Mouse (Mus musculus): Measurements from ENCODE around the gene Fam186b.

Fam186b gene

DNA sequence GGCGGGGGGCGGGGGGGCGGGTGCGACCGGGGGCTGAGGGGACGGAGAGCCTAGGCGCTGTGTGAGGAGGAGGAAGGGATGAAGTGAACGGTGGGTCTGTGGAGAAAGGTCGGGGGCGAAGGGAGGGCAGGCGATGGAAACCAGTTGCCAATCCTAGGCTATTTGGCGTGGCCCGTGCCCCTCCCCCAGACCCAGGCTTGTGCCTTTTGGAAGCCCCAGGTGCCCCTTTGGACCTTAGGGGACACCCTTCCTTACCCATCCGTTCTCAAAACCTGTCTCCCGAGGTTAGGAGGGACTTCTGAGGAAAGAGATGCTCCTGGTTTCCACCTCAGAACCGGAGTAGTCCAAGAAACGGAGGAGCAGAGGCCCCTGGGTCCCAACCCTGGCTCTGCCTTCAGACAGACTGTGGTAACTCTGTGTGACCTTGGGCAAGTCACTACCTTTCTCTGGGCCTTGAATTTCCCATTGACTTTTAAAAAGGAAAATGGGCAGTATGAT is at the start of gene Fam186b:
Fam186b (minus strand) TSS at position 405 of the 498 bp plus-strand sequence.
- peak; percentile 55 for DNase-seq

- no peak for DNase-seq
These were observed 49.3 kb upstream of the Fam186b start for GRCm38 (mm10) chr15:99344961-99345360.

DNA sequence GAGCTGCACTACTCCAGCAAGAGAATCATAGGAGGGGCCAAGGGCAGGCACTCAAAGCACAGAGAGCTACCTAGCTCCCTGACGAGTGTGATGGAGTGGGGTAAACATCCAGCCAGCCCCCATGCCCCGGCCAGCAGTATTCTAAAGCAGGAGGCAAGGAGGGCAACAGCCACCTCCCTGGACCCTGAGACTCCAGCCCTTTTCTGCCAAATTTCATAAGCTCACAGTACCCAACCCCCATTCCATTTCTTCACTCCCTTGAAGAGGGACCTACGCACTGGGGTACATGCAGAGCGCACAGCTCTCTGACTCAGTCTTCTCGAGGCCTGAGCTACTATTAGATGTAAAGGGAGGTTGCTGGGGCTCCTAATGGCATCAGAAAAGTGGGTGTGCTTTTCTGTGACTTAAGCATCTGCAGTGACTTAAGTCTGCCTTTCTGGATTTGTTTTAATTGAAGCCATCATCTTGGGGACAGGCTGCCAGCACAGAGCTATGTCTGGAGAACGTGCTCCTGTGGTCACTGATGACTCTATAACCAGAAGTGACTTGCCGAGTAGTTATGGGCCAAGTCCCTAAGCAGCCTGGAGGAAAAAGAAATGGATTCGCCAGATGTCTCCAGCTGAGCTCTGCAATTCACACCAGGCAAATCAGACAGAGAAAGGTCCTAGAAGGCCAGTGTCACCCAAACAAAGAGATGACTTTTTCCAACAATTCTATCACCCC is 48.6 kb upstream of the Fam186b start:
- no peak for DNase-seq

DNA sequence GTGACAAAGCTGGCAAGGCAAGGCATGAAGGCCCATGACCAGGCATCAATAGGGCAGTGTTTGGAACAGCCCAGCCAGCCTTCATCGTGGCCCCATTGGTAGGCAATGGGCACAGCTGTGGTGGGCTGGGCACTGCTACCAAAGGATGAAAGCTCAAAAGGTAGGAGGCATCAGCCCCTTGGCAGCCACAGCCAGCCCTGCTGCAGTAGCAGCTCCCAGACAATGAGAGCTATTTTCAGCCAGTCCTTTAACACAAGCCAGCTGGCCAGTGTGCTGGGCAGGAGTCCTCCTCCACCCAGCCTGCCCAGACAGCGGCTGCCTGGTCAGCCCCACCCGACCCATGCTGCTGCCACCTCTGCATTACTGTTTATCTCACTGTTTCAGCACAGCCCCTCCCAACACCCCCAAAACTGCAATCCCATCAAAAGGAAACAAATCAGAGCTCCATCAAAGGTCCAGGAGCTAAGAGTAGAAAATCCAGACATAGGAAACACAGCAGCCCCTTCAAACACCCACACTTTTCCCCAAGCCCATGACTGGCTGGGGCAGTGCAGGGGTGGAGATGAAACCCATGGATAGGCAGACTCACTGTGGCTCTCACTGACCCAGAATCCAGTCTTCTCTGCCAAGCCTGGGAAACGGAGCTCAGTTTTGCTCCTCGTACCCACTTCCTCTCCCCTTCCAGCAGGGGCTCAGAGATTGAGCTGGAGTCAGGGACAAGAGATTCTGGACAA is 47.9 kb upstream of the Fam186b start:
- DNase-seq, result no peak

DNA sequence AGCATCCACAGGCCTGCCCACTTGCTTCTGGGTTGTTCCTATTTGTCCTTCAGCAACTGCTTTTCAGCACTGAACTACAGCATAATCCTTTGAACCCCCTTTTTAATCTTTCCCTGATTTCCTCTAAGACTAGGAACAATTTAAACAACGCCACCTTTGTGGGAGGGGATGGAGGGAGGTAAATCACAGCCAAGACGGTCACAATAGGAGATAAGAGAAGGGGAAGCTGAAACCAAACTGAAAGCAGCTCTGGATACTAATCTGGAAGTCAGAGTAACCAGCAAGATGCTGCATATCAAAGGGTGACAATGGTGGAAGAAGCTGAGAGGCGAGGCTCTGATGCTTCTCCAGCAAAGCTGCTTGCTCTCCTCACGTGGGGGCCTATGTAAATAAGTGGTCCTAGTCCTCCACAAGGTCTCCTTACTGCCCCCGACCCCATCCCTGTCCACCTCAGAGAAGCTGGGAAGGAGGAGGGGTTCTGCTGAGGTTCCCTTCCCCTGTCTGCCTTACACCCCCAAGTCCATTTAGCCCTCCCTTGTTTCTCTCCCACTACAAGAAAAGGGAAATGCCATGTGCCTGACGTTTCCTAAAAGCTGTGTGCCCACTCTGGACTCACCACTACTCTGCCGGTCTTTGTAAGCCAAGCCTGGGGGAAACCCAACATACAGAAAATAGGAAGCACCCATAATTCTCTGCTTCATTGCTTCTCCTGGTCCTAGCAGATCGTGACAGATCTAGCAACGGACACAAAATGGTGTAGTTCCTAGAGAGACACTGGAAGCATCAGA is 46.7 kb upstream of the Fam186b start:
- no peak for DNase-seq

- DNase-seq, result no peak
These were observed 45.4 kb upstream of the Fam186b start for GRCm38 (mm10) chr15:99341102-99341501.

DNA sequence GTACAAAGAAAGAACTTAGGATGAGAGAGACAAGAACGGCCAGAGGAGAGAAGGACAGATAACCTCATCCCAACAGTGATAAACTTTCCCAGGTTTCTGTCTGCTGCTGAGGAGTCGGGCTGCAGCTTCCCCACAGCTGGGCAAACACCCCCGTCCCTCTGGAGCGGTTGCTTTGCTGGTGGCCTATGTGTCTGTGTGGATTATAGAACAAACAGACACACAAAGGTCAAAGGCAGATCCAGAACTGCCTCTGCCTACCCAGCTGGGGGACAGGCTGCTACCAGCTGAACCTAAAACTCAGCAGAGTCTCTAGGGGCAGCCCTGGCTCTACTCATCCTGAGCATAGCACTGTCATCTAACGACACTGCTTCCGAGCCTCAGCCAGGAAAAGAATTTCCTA is 44.0 kb upstream of the Fam186b start:
- DNase-seq, result no peak

DNA sequence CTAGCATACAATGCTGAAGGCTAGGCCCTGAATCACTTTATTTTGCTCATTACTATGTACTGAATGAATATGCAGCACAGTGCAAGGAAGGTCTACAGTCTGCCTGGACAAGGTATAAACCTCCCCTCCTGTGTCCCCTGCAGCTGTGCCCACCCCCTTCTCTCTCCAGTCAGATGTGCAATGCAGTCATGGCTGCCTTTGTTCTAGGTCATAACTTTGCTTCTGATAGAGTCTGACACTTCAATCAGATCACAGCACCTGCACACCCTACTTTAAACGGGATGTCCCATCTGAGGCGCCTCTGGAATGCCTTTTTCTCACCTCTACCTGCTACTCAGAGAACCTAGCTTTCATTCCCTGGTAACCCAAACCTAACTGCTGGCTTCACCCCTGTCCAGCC is 43.2 kb upstream of the Fam186b start:
- DNase-seq, result no peak

DNA sequence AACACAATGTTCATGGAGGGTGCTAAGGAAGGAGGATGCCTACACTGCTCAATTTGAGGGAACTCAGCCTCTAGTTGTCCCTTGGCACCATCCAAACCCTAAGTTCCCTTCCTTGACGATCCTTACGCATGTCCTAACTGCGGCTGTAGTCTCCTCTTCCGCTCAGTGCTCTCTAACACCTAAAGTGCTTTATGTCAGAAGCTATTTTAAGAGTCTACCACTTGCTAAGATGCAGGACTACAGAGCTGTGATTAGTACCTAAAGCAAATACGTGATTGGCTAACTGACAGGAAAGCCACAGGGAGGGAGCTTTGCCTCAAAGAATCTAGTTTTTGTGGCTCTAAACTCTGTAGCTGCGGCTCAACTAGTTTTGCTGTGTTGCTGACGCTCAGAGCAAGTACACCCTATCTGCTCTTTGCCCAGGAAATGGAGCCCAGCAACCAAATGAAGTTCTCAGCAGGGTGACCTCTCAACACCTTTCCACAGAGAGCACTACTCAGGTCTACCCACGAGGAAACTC is 40.2 kb upstream of the Fam186b start:
- DNase-seq, result no peak

DNA sequence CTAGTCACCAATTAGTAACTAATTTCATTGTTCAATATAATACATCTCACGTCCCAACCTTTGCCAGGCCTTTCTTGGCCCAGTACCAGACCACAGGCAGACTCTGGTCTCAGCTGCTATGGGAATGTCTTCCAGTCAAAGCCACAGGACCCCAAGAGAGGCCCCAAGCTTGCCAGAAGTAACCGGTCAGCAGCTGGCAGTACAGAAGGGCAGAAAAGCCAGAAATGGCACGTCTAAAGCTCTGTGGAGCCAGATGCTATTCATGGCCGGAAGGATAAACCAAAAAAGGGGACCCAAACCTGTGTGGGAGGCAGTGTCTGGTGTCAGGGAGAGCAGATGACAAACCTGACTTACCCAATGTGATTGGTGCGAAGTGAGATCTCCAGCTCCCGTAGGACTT is 38.8 kb upstream of the Fam186b start:
- DNase-seq, result no peak

DNA sequence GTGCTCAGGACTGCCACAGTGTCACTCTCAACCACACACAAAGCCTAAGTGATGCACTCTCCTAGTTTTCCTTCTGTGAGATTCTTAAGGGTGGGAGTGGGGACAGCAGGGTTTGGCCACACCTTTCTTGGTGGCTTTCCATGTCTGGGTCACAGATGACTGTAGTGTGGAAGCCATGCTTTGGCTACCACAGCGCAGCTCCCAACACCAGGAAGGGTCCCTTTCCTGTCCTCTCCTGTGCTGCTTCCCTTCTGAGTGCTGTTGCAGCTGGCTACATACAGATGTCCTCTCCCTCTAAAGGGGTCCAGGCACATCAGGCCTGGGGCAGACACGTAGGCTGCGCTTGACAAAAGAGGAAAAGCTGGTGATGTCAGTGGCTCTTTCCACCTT is 38.0 kb upstream of the Fam186b start:
- DNase-seq, result no peak

DNA sequence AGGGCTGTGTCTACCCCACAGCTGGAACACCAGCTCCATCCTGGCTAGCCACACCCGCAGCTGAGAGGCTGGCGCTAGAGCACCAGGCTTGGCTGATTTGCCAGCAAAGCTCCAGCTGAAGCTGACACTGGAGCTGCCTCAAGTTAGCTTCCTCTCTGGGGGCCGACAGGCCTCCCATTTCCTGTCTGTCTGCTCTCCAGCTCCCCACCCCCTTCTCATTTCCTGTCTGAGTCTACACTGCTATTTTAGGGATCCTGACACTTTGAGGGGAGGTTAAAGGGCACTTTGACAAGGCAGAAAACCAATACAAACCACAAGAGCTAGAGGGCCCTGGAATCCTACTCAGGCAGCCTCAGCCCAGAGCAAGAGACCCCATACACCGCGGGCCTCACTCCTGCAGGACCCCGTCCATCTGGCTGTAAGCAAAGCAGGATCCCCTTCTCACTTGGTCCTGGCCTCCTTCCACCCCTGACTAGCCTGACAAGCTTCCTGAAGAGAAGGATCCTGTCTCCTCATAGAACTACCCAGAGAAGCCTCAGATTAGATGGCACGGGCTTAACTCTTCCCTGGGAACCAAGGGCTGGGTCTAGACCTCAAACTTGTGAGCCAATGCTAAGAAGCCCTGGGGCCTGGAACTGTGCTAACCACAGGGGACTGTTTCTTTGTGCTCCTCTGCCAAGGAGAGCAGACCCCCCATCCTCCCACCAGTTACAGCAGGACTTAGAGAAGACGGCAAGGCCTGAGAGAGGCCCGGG is 37.4 kb upstream of the Fam186b start:
- no peak for DNase-seq

DNA sequence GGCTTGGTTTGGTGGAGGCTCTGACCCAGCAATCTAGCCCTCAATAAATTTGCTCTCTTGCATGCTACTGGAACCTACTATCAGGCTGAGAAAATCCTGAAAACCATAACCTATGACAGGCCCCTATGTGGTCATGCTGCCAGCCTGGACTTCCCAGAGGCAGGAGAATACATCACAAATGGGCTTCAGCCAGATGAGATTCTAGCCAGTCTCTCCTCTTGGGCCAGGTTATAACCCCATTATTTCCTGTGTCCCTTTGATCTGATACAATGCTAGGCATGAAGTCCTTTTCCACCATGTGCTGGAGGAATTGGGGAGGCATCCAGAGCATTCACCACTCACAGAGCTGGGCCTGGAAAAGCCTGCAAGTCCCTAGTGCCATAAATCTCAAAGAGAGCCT is 36.4 kb upstream of the Fam186b start:
- DNase-seq, result no peak

DNA sequence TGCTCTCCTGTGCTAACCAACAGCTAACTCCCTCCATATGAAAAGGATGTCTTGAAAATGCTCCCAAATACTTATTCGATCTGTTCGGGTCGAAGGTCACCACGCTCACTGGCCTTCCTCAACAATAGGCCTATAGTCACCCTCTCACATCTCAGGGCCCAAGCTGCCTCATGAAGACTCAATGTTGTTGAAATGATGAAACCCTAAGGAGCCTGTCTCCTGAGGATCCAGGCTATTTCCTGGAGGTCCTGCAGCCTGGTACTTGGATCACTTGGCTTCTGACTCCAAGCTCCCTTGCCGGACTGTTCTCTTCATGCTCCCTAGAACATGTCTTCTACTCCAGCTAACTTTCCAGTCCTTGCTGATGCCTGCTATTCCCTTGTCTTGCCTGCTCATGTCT is 35.7 kb upstream of the Fam186b start:
- no peak for DNase-seq

- no peak for DNase-seq
These were observed 34.6 kb upstream of the Fam186b start for GRCm38 (mm10) chr15:99330324-99330723.

GRCm38 (mm10) chr15:99328011-99328410 is 32.3 kb upstream of the Fam186b start:
- no peak for DNase-seq

- no peak for DNase-seq
These were observed 31.3 kb upstream of the Fam186b start for GRCm38 (mm10) chr15:99326959-99327358.

- DNase-seq, result no peak
These were observed 30.7 kb upstream of the Fam186b start for GRCm38 (mm10) chr15:99326407-99326806.

- no peak for DNase-seq
These were observed 29.9 kb upstream of the Fam186b start for GRCm38 (mm10) chr15:99325598-99325997.

- DNase-seq, result no peak
These were observed 28.5 kb upstream of the Fam186b start for GRCm38 (mm10) chr15:99324151-99324550.

- DNase-seq, result no peak
These were observed 25.3 kb upstream of the Fam186b start for GRCm38 (mm10) chr15:99320978-99321377.

GRCm38 (mm10) chr15:99320168-99320674 is 24.5 kb upstream of the Fam186b start:
- no peak for DNase-seq

All from right cerebral cortex, postnatal 4 days (tissue).